Mouse (Mus musculus) right cerebral cortex, postnatal 36 days (tissue): Measurements from ENCODE around the gene Gm14692.
"Not testable (repeated sequence)": the region's sequence is repeated elsewhere in the genome, so short reads cannot be mapped to it uniquely, and the experiment has no call there.

Experiments used
- DNase-seq, 2 experiments: peaks; one replicate each; pipeline ENCODE4 v3.0.0; 2022; ENCODE audit warnings: low spot score in 2 of 2, mixed read lengths in 1 of 2

Gene Gm14692

DNA sequence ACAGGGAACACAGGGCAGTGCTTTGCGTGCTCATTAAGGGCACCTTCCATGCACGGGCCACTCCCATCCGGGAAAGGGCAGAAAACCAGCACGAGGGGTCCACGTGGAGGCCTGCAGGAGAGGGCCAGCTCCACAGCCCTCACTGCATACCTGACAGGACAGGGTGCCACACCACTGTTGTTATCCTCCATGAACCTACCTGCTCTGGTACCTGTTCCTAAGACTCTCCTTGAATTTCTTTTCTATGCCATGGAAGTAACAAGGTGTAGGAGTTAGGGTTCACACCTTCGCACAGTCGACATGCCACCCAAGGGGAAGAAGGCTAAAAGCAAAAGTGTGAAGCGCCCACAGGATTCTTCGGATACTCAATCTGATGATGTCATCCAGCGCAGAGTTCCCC lies at the start of gene Gm14692:
Gene Gm14692, plus strand, starts transcription at position 301 of the 400 bp plus-strand sequence.
- not testable (repeated sequence) for DNase-seq

GRCm38 (mm10) chrX:67693462-67693861 lies 2.0 kb upstream of the Gm14692 start, which contains the start of gene Gm1140:
TSS of gene Gm1140 (minus strand) at chrX:67693562.
- not testable (repeated sequence) for DNase-seq
